Mouse (Mus musculus) heart, embryonic 14.5 days (tissue): ENCODE results near the gene Trappc3l. TPM values are rescaled to one million over a fixed set of nuclear protein-coding genes. Genes with fewer than 3 reads are reported as not detected.

Experiments
- ATAC-seq: fragments of 200-750 bp; cut with Nextera tagmentation; 2 replicates; pipeline ENCODE4 v1.8.0; 2017; ENCODE audit warnings: low read depth, moderate TSS enrichment; ENCODE audit not compliant: insufficient number of reproducible peaks, insufficient read depth, low FRiP score
- H3K27ac ChIP-seq, 2 experiments: fragments of 200-500 bp in 1 of 2; fragments of 300-500 bp in 1 of 2; sonication (generic) in 1 of 2; replicated peaks in 1 of 2; 2 replicates each; pipeline ENCODE4 v1.5.1; 2012 to 2014; ENCODE audit warnings: low read depth in 2 of 2, low read length in 2 of 2, control low read depth in 1 of 2, mild to moderate bottlenecking in 1 of 2, mixed read lengths in 1 of 2; ENCODE audit not compliant: control insufficient read depth in 1 of 2, insufficient read depth in 1 of 2
- H3K27me3 ChIP-seq: fragments of 300-500 bp; sonication (generic); 2 replicates; pipeline ENCODE4 v1.6.1; 2014; ENCODE audit warnings: mild to moderate bottlenecking, low read length, control low read depth; ENCODE audit not compliant: control insufficient read depth, insufficient read depth
- H3K36me3 ChIP-seq: fragments of 300-500 bp; sonication (generic); 2 replicates; pipeline ENCODE4 v1.6.1; 2014; ENCODE audit warnings: mild to moderate bottlenecking, control low read depth, low read length, mixed read lengths; ENCODE audit not compliant: control insufficient read depth, insufficient read depth
- H3K4me1 ChIP-seq, 2 experiments: fragments of 200-500 bp in 1 of 2; fragments of 300-500 bp in 1 of 2; sonication (generic) in 1 of 2; 2 replicates each; pipeline ENCODE4 v1.6.1; 2012 to 2014; ENCODE audit warnings: low read length in 2 of 2, control low read depth in 1 of 2, mixed read lengths in 1 of 2; ENCODE audit not compliant: control insufficient read depth in 2 of 2, insufficient read depth in 2 of 2
- H3K4me2 ChIP-seq: fragments of 300-500 bp; sonication (generic); 2 replicates; pipeline ENCODE4 v1.6.1; 2014; ENCODE audit warnings: mild to moderate bottlenecking, low read length
- H3K4me3 ChIP-seq, 2 experiments: fragments of 200-500 bp in 1 of 2; fragments of 300-500 bp in 1 of 2; sonication (generic) in 1 of 2; 2 replicates each; pipeline ENCODE4 v1.5.1; 2012 to 2014; ENCODE audit warnings: low read length in 2 of 2, mild to moderate bottlenecking in 2 of 2, control low read depth in 1 of 2, low read depth in 1 of 2, moderate library complexity in 1 of 2; ENCODE audit not compliant: control insufficient read depth in 1 of 2, insufficient read depth in 1 of 2
- H3K9ac ChIP-seq: fragments of 300-500 bp; sonication (generic); 2 replicates; pipeline ENCODE4 v1.6.1; 2014; ENCODE audit warnings: mild to moderate bottlenecking, low read length
- H3K9me3 ChIP-seq: fragments of 300-500 bp; sonication (generic); 2 replicates; pipeline ENCODE4 v1.6.1; 2016; ENCODE audit warnings: low read length, control low read depth; ENCODE audit not compliant: control insufficient read depth
- WGBS: fragments of 180-500 bp; shearing (Covaris S2); extraction: QIAGEN DNeasy Blood & Tissue Kit; methylation state at CpG from one replicate; pipeline ENCODE4 v1.1.7; 2014; 5-methylcytosine and 5-hydroxymethylcytosine counted together
- polyA plus RNA-seq: library from polyadenylated mRNA; unstranded; fragments of >200 nt; fragmentation: Nextera tagmentation; extraction: Ambion mirVana; gene quantifications from 2 replicates; pipeline ENCODE4 v1.2.1, GENCODE M21; 2014

Gene Trappc3l
- polyA plus RNA-seq, 1 experiment from 2014 or later: not detected

DNA sequence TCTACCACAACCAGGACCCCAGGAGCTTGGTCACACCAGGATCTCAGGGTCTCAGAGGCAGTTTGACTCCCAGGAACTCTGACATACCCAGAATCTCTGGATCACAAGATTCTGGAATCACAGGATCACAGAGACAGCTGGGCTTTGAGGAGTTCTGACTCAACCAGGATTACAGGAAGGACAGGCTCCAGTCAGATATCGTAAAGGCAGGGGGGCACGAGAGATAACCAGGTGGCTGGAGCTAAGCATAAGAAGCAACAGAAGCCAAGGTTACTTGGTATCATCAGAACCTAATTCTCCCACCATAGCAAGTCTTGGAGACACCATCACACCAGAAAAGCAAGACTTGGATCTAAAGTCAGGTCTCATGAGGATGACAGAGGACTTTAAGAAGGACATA, 104.3 kb downstream of the Trappc3l start:
- no peaks in the 10 kb centered on the region for H3K27me3 ChIP-seq
- H3K9ac ChIP-seq: no peak overlapping the region
- 72% methylated on average over 2 of the region's 2 CpGs for WGBS
- H3K27ac ChIP-seq: no peak overlapping the region
- H3K4me1 ChIP-seq: peaks cover 5 to 6% of the 10 kb centered on the region in 2 experiments; a peak in 3 of 4 replicates
- ATAC-seq: no peak
- H3K4me2 ChIP-seq: no peak overlapping the region
- no peak overlapping the region for H3K4me3 ChIP-seq
- no peaks in the 10 kb centered on the region for H3K36me3 ChIP-seq
- no peaks in the 10 kb centered on the region; the same call in 1 of the 2 replicates for H3K9me3 ChIP-seq

DNA sequence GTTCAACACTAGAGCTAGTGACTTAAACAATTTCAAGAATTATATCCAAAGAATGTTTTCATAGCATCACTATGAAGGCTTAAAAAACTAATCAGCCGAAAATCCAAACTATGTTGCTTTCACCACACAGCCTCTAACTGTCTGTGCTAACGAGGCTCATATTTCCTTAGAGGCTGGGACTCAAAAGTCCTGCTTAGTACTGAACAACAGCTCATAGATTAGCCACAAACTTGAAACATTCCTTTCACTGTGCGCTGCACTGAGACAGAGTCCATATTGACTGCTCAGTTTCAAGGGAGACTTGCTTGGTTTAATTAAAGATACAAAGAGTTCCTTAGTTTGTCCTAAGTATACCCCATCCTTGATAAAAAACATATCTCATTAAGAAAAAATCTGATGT, 112.4 kb downstream of the Trappc3l start:
- Histone ChIP-seq H3K9ac (no peak overlapping the region), H3K4me1 (no peaks in the 10 kb centered on the region), H3K9me3 (no peaks in the 10 kb centered on the region), H3K36me3 (peaks cover 15% of the 10 kb centered on the region; the same call in 1 of the 2 replicates), H3K4me2 (no peak overlapping the region), H3K27ac (no peak overlapping the region), H3K27me3 (no peaks in the 10 kb centered on the region), H3K4me3 (no peak overlapping the region)
- ATAC-seq: no peak
- WGBS: 64% methylated on average over 3 of the region's 3 CpGs

DNA sequence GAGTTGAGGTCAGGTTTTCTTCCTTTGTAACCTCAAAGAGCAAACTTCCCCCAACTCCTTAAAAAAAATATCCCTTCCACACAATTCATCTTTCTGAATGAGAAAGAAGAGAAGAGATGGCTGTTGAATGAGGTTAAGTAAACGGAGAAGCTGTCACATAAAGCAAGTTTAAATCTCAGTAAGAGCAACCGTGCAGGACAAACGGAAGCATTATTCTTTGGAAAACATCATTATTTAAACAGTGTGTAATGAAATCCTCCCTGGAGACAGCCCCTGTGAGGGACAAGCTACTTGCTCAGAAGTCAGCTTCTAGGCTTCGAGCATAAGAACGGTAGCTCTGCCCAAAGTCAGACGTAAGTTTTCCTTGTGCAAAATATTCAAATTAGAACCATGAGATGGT, 113.1 kb downstream of the Trappc3l start:
- H3K9ac ChIP-seq: no peak overlapping the region
- H3K9me3 ChIP-seq: no peaks in the 10 kb centered on the region
- no peak for ATAC-seq
- H3K4me2 ChIP-seq: no peak overlapping the region
- no peak overlapping the region for H3K27ac ChIP-seq
- H3K27me3 ChIP-seq: no peaks in the 10 kb centered on the region
- peaks cover 15% of the 10 kb centered on the region; the same call in 1 of the 2 replicates for H3K36me3 ChIP-seq
- H3K4me3 ChIP-seq: no peak overlapping the region
- H3K4me1 ChIP-seq: no peaks in the 10 kb centered on the region
- WGBS: 75% methylated on average over 6 of the region's 6 CpGs

DNA sequence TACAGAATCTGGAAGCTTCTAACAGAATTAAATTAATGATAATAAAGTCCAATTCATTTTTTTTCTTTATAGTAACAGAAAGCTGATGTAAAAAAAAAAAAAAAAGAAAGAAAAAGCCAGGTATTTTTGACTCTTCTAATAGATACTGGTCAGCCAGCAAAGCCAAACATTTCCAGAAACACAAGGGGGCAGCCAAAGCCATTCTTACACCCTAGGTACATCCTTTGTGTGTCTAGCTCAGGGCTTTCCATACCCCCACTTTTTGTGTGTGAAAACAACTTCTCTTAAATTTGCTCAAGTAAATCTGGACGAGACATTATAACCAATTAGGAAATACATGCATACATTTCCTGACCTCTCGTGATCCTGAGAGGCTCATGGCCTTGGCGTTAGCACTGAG, 114.4 kb downstream of the Trappc3l start:
- 75% methylated on average over 3 of the region's 3 CpGs for WGBS
- Histone ChIP-seq H3K27me3 (no peaks in the 10 kb centered on the region), H3K4me1 (peaks cover 2% of the 10 kb centered on the region in 2 experiments; a peak in 3 of 4 replicates), H3K9ac (no peak overlapping the region), H3K4me3 (no peak overlapping the region), H3K36me3 (peaks cover 18% of the 10 kb centered on the region; the same call in 1 of the 2 replicates), H3K27ac (no peak overlapping the region), H3K4me2 (no peak overlapping the region), H3K9me3 (no peaks in the 10 kb centered on the region)
- ATAC-seq: no peak

DNA sequence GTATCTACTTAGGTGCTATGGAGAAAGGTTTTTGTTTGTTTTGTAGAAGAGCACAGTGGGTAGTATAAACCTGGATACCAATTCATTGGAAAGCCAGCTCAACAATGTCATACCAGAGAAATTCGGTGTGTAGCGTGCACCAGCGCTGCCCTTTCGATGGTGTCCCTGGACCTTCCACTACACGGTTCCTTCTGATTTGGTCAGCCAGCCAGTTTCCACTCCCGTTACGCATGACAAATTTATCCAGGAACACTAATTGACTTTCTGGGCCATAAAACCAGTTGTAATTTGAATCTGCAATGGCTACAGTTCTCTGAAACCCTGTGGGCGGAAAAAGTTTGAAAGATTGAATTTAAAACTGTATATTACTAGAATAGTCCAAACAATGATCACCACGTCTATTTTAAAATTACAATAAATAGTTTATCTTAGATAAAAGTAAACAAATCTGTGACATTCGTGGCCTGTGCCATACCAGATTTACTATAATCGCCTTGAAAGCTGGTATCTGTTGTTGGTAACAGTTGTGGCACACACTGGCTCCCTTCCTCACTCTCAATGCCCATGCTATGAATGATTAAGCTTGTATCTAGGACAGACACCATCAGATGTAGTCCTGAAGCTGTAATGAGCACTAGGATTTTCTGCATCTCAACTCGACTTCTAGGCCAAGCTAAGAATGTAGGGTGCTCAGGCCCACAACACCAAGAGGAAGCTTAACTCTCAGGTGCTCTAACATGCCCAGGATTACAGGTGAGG, 118.6 kb downstream of the Trappc3l start:
- H3K4me2 ChIP-seq: no peak overlapping the region
- WGBS: 89% methylated on average over 12 of the region's 12 CpGs
- H3K36me3 ChIP-seq: peaks cover 34% of the 10 kb centered on the region
- no peak overlapping the region for H3K9ac ChIP-seq
- H3K4me3 ChIP-seq: no peak overlapping the region
- no peak for ATAC-seq
- H3K9me3 ChIP-seq: no peaks in the 10 kb centered on the region
- H3K4me1 ChIP-seq: peaks cover 4 to 8% of the 10 kb centered on the region in 2 experiments; a peak in 3 of 4 replicates
- H3K27me3 ChIP-seq: no peaks in the 10 kb centered on the region
- no peak overlapping the region for H3K27ac ChIP-seq

Other genes starting within 250 kb of the Trappc3l start
- not detected in 2 replicates for gene Sult3a1, start 179.9 kb upstream of the Trappc3l start, polyA plus RNA-seq
- gene Rsph4a, start 132.5 kb upstream of the Trappc3l start, polyA plus RNA-seq: 0.05 TPM in 2 replicates
- gene Zup1, start 86.3 kb upstream of the Trappc3l start, polyA plus RNA-seq: 12.2 and 13.6 TPM in 2 replicates
- gene Rwdd1, start 18.0 kb upstream of the Trappc3l start, polyA plus RNA-seq: 107 and 109 TPM in 2 replicates
- not detected in 2 replicates for gene Calhm4, start 6.7 kb downstream of the Trappc3l start, polyA plus RNA-seq
- gene Calhm5, start 58.9 kb downstream of the Trappc3l start, polyA plus RNA-seq: 1.6 and 1.8 TPM in 2 replicates
- gene Calhm6, start 90.4 kb downstream of the Trappc3l start, polyA plus RNA-seq: 0.67 and 0.74 TPM in 2 replicates
- gene Dse, start 170.1 kb downstream of the Trappc3l start, polyA plus RNA-seq: 15.6 and 16.8 TPM in 2 replicates
- 67.1 and 70.7 TPM in 2 replicates for gene Tspyl1, start 244.6 kb downstream of the Trappc3l start, polyA plus RNA-seq